Mouse (Mus musculus): ENCODE measurements around the gene Gpr153. TPM values are rescaled to one million over a fixed set of nuclear protein-coding genes. Genes with fewer than 3 reads are reported as not detected.

The Gpr153 gene
- polyA plus RNA-seq (2015; fragmentation: Nextera tagmentation; extraction: Ambion mirVana): 30.5 and 31.0 TPM in 2 replicates

GRCm38 (mm10) chr4:152273621-152274236, at the start of gene Gpr153:
Gene Gpr153, plus strand, starts transcription at chr4:152274232.

GRCm38 (mm10) chr4:152291562-152291961, 17.5 kb downstream of the Gpr153 start, which contains the start of gene Hes3:
Gene Hes3, minus strand, starts transcription at chr4:152291662.

GRCm38 (mm10) chr4:152296874-152297861, 23.1 kb downstream of the Gpr153 start, which contains the start of gene Icmt:
Gene Icmt, plus strand, starts transcription at chr4:152297227.

GRCm38 (mm10) chr4:152318517-152319234, 44.6 kb downstream of the Gpr153 start, which contains the start of gene Rnf207:
Gene Rnf207, minus strand, starts transcription at chr4:152318993.

GRCm38 (mm10) chr4:152325574-152326411, 51.8 kb downstream of the Gpr153 start, which contains the start of gene Rpl22:
Gene Rpl22, plus strand, starts transcription at chr4:152325742.

Other genes with a start within 250 kb of the Gpr153 start
- 11.9 and 13.2 TPM in 2 replicates for gene Zbtb48, start 246.6 kb upstream of the Gpr153 start, polyA plus RNA-seq (2015; fragmentation: Nextera tagmentation; extraction: Ambion mirVana)
- gene Tas1r1, start 235.7 kb upstream of the Gpr153 start, polyA plus RNA-seq (2015; fragmentation: Nextera tagmentation; extraction: Ambion mirVana): 1.9 and 2.0 TPM in 2 replicates
- 19.8 and 21.2 TPM in 2 replicates for gene Nol9, start 234.9 kb upstream of the Gpr153 start, polyA plus RNA-seq (2015; fragmentation: Nextera tagmentation; extraction: Ambion mirVana)
- gene Plekhg5, start 201.7 kb upstream of the Gpr153 start, polyA plus RNA-seq (2015; fragmentation: Nextera tagmentation; extraction: Ambion mirVana): 14.7 and 16.2 TPM in 2 replicates
- gene Tnfrsf25, start 158.3 kb upstream of the Gpr153 start, polyA plus RNA-seq (2015; fragmentation: Nextera tagmentation; extraction: Ambion mirVana): 0.79 and 0.90 TPM in 2 replicates
- gene Espn, start 121.9 kb upstream of the Gpr153 start, polyA plus RNA-seq (2015; fragmentation: Nextera tagmentation; extraction: Ambion mirVana): 1.7 and 2.7 TPM in 2 replicates
- not detected in 2 replicates for gene Hes2, start 115.4 kb upstream of the Gpr153 start, polyA plus RNA-seq (2015; fragmentation: Nextera tagmentation; extraction: Ambion mirVana)
- gene Acot7, start 96.1 kb upstream of the Gpr153 start, polyA plus RNA-seq (2015; fragmentation: Nextera tagmentation; extraction: Ambion mirVana): 458 and 500 TPM in 2 replicates
- gene Hes3, start 17.4 kb downstream of the Gpr153 start, polyA plus RNA-seq (2015; fragmentation: Nextera tagmentation; extraction: Ambion mirVana): 0.40 and 0.48 TPM in 2 replicates
- gene Icmt, start 23.0 kb downstream of the Gpr153 start, polyA plus RNA-seq (2015; fragmentation: Nextera tagmentation; extraction: Ambion mirVana): 15.4 and 21.5 TPM in 2 replicates
- gene Rnf207, start 44.8 kb downstream of the Gpr153 start, polyA plus RNA-seq (2015; fragmentation: Nextera tagmentation; extraction: Ambion mirVana): 5.1 and 6.9 TPM in 2 replicates
- 142 and 171 TPM in 2 replicates for gene Rpl22, start 51.5 kb downstream of the Gpr153 start, polyA plus RNA-seq (2015; fragmentation: Nextera tagmentation; extraction: Ambion mirVana)
- gene Chd5, start 64.4 kb downstream of the Gpr153 start, polyA plus RNA-seq (2015; fragmentation: Nextera tagmentation; extraction: Ambion mirVana): 63.4 and 67.5 TPM in 2 replicates
- gene Nphp4, start 202.5 kb downstream of the Gpr153 start, polyA plus RNA-seq (2015; fragmentation: Nextera tagmentation; extraction: Ambion mirVana): 3.6 and 4.8 TPM in 2 replicates
- 37.4 and 37.8 TPM in 2 replicates for gene Kcnab2, start 203.6 kb downstream of the Gpr153 start, polyA plus RNA-seq (2015; fragmentation: Nextera tagmentation; extraction: Ambion mirVana)

Data from neural tube, postnatal 0 days (tissue).